Mouse (Mus musculus): ENCODE data around the gene Hpse2.

GRCm38 (mm10) chr19:43109796-43110195 lies 278.4 kb downstream of the Hpse2 start:
- TF ChIP-seq CTCF (conservative IDR thresholded peaks at IDR 0.05; ENCODE audit: insufficient read depth, insufficient read length, low read depth, low read length): no peak
- TF ChIP-seq POLR2A (IDR thresholded peaks at IDR 0.05; ENCODE audit: low read depth, low read length): no peak

Measured in kidney, adult 2 months (tissue).